Mouse (Mus musculus) liver, adult (tissue): ENCODE data around the gene Caly.

ENCODE experiments used
- GATA4 ChIP-seq: IDR thresholded peaks from 2 replicates; pipeline ENCODE4 v1.6.1; 2014; ENCODE audit warnings: mild to moderate bottlenecking, low read length; ENCODE audit not compliant: insufficient replicate concordance

The Caly gene

GRCm38 (mm10) chr7:140031771-140032170 lies 50.6 kb downstream of the Caly start:
- no peak for TF ChIP-seq GATA4
